Mouse (Mus musculus) liver, adult 2 months (tissue): ENCODE results near the gene Yars. TPM values are rescaled to one million over a fixed set of nuclear protein-coding genes. Genes with fewer than 3 reads are reported as not detected.

Source experiments
- DNase-seq: peaks from one replicate; pipeline ENCODE4 v3.0.0-alpha.2; 2011; ENCODE audit warnings: low read depth, low spot score; ENCODE audit errors: extremely low read depth
- H3K27ac ChIP-seq: fragments of 200-500 bp; replicated peaks from 2 replicates; pipeline ENCODE4 v1.5.1; 2012; ENCODE audit warnings: low read depth, mild to moderate bottlenecking, control low read depth, inconsistent platforms, low read length; ENCODE audit not compliant: insufficient read depth
- H3K27me3 ChIP-seq: fragments of 200-500 bp; 2 replicates; pipeline ENCODE4 v1.6.1; 2012; ENCODE audit warnings: mild to moderate bottlenecking, moderate library complexity, low read length, inconsistent platforms; ENCODE audit not compliant: control insufficient read depth, insufficient read depth
- H3K36me3 ChIP-seq: fragments of 200-500 bp; 2 replicates; pipeline ENCODE4 v1.6.1; 2012; ENCODE audit warnings: low read length, inconsistent platforms; ENCODE audit not compliant: control insufficient read depth, insufficient read depth
- H3K4me1 ChIP-seq: fragments of 200-500 bp; 2 replicates; pipeline ENCODE4 v1.6.1; 2011; ENCODE audit warnings: low read length; ENCODE audit not compliant: control insufficient read depth, insufficient read depth
- H3K4me3 ChIP-seq: fragments of 200-500 bp; 2 replicates; pipeline ENCODE4 v1.5.1; 2011; ENCODE audit warnings: low read depth, mild to moderate bottlenecking, control low read depth, low read length, moderate library complexity; ENCODE audit not compliant: insufficient read depth
- H3K79me2 ChIP-seq: fragments of 200-500 bp; 2 replicates; pipeline ENCODE4 v1.6.1; 2012; ENCODE audit warnings: inconsistent platforms, mild to moderate bottlenecking, low read length, moderate library complexity; ENCODE audit not compliant: control insufficient read depth, insufficient read depth
- H3K9ac ChIP-seq: fragments of 200-500 bp; 2 replicates; pipeline ENCODE4 v1.6.1; 2012; ENCODE audit warnings: low read depth, mild to moderate bottlenecking, control low read depth, inconsistent platforms, low read length
- CTCF ChIP-seq: fragments of 200-500 bp; IDR thresholded peaks from 2 replicates; pipeline ENCODE4 v1.5.1; 2011; ENCODE audit warnings: low read depth, low read length, control low read depth
- POLR2A ChIP-seq: fragments of 200-500 bp; IDR thresholded peaks from 2 replicates; pipeline ENCODE4 v1.6.1; 2011; ENCODE audit warnings: low read length, control low read depth; ENCODE audit not compliant: insufficient read depth; ENCODE audit errors: extremely low read depth
- WGBS: fragments of 180-500 bp; shearing (Covaris S2); methylation state at CpG from one replicate; pipeline ENCODE4 v1.1.7; 2018; 5-methylcytosine and 5-hydroxymethylcytosine counted together
- polyA plus RNA-seq: library from polyadenylated mRNA; depleted of rRNA; stranded (reverse); fragments of >200 nt; gene quantifications from 2 replicates; pipeline ENCODE4 v1.2.3, GENCODE M21; 2012
- total RNA-seq: library from RNA; depleted of rRNA; stranded (reverse); fragments of >200 nt; gene quantifications from 2 replicates; pipeline ENCODE4 v1.2.3, GENCODE M21; 2014

Yars gene
- total and polyA plus RNA-seq, 2 experiments: 15.3 to 18.5 TPM

DNA sequence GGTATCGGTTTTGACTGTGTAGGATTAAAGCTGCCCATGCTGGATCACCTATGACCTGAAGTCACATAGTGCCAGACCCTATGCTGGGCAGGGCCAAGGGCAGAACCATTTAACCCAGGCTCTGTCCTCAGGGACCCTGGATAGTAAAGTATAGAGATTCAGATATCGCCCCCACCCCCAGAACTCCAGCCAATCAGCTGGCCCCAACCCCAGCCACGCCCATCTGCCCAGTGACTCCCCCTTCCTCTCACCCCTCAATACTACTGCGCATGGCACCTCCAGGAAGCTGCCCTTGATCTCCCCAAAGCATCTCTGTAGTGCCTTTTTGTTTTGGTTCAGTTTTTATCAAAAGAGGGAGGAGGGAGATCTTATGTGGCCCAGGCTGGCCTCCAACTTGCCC lies 53.2 kb downstream of the Yars start:
- TF ChIP-seq POLR2A: no peak
- no peak for TF ChIP-seq CTCF
- peaks cover 2% of the 10 kb centered on the region; the same call in 1 of the 2 replicates for H3K36me3 ChIP-seq
- H3K4me1 ChIP-seq: peaks cover 15% of the 10 kb centered on the region
- no peak overlapping the region for H3K27ac ChIP-seq
- H3K4me3 ChIP-seq: no peak overlapping the region
- peaks cover 64% of the 10 kb centered on the region for H3K79me2 ChIP-seq
- DNase-seq: no peak
- H3K27me3 ChIP-seq: no peaks in the 10 kb centered on the region
- H3K9ac ChIP-seq: no peak overlapping the region
- WGBS: 89% methylated on average over 4 of the region's 4 CpGs

DNA sequence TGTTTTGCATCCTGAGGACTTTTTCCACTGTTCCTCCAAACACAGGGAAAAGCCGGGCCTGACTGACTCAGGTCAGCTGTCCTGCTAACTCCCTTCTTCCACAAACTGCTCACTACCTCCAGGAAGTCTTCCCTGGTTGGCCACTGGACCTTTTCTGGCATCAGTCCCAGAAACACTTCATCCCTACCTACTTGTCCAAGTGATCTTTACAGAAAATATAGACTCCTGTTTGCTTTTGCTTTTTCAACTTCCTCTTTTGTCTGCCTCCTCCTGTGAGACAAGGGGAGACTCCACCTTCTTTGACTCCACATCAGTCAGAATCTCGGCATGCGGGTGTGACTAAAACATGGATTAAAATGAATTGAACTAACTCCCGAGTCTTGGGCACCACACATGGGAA lies 55.2 kb downstream of the Yars start:
- 32% methylated on average over 4 of the region's 4 CpGs for WGBS
- H3K4me1 ChIP-seq: peaks cover 15% of the 10 kb centered on the region
- DNase-seq: peak; percentile 61

DNA sequence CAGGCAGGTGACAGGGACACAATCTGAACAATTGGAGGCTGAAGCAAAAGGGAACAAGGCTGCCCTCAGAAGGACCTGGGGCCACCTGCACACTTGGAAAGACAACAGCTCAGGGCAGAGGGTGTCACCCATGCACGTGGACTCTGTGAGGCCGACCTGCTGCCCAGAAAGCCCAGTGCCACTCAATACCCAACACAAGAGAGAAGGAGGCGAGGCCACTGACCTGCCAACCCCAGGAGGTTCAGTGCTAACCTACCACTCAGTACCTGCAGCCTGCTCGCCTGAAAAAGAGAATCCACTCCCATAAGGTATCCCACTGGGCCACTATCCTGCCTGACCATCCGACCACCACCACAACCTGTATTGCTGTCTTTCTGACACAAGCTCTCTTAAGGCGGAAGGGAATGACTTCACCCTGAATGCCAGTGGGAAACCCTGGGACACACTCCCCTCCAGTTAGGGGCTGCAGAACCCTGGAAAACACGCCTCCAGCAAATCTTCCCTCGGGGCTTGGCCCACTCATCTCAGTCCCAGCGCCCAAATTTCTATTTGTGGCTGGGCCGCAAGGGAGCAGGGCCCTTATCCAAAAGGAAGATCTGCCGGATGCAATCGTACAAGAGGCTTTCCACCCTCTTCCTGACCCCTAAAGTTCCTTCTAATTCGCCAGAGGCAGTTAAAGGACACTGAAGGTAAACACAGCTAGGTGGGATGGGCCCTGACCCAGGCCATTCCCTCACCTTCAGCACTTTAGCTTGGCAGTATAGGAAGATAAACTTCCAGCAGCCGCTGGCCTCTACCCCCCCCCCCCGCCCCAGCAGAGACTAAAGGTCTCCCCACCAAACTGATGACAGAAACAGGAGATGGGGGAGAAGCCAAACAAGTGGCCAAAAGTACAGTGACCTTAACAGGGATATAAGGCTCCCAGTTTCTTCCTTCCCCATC lies 57.1 kb downstream of the Yars start:
- H3K27me3 ChIP-seq: no peaks in the 10 kb centered on the region
- H3K36me3 ChIP-seq: no peaks in the 10 kb centered on the region
- peak overlapping the region; percentile 92 for H3K9ac ChIP-seq
- 0 out of 2 replicates have a peak, but pooled peaks have one; percentile 2 for TF ChIP-seq POLR2A
- peak; percentile 28; the same call in 1 of the 2 replicates for TF ChIP-seq CTCF
- H3K79me2 ChIP-seq: peaks cover 42% of the 10 kb centered on the region
- peak overlapping the region; percentile 89 for H3K4me3 ChIP-seq
- peak overlapping the region; percentile 94 for H3K27ac ChIP-seq
- 16% methylated on average over 15 of the region's 15 CpGs for WGBS
- DNase-seq: peak; percentile 97
- H3K4me1 ChIP-seq: peaks cover 18% of the 10 kb centered on the region

More for the DNA sequence above, 55.2 kb downstream of the Yars start:
- Histone ChIP-seq H3K79me2 (peaks cover 54% of the 10 kb centered on the region), H3K9ac (no peak overlapping the region), H3K27ac (no peak overlapping the region), H3K36me3 (peaks cover 2% of the 10 kb centered on the region; the same call in 1 of the 2 replicates), H3K27me3 (no peaks in the 10 kb centered on the region), H3K4me3 (no peak overlapping the region)
- TF ChIP-seq POLR2A (no peak), CTCF (no peak)

DNA sequence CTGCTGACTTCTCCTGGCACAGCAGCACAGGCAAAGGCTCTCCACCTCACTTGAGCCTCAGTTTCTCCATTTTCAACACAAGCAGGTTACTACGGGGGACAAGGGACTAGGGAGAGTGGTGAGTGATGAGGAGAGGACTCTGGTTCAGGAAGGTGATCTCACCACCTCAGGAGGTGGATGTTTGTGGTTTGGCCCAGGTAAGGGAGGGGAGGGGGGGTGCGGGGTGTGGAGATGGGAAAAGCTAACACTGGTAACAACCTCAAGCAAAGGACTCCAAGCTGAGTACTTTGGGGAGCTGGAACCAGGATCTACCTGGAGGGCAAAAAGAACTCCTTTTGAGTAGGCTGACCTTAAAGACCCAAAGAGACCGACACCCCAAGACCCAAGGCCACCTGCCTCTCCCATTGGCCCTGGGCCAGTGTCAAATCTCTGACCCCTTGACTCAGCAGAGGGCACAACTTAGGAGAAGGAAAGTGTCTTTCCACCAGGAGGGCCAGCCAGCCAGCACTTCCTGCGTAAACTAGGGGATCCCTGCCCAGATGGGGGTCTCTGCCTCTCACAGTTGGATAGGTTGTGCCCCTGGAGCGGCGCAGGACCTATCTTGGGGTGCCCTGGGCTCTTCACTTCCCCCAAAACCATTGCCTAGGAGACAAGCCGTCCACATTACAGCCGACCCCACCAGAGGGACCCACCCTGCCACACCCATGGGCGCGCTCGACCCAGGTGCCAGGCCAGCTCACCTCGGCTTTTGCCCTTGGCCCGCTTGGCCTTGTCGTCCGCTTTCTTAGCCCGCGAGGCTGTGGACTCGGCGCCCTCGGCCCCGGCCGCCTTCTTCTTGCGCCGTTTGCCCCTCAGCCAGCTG lies 58.1 kb downstream of the Yars start:
- H3K27me3 ChIP-seq: no peaks in the 10 kb centered on the region
- no peaks in the 10 kb centered on the region for H3K36me3 ChIP-seq
- peak overlapping the region; percentile 89 for H3K4me3 ChIP-seq
- 7% methylated on average over 24 of the region's 24 CpGs for WGBS
- peaks cover 19% of the 10 kb centered on the region for H3K4me1 ChIP-seq
- peak overlapping the region; percentile 94 for H3K27ac ChIP-seq
- peak overlapping the region; percentile 92 for H3K9ac ChIP-seq
- H3K79me2 ChIP-seq: peaks cover 32% of the 10 kb centered on the region
- DNase-seq: peak; percentile 61
- TF ChIP-seq POLR2A (0 out of 2 replicates have a peak, but pooled peaks have one; percentile 11), CTCF (no peak)

DNA sequence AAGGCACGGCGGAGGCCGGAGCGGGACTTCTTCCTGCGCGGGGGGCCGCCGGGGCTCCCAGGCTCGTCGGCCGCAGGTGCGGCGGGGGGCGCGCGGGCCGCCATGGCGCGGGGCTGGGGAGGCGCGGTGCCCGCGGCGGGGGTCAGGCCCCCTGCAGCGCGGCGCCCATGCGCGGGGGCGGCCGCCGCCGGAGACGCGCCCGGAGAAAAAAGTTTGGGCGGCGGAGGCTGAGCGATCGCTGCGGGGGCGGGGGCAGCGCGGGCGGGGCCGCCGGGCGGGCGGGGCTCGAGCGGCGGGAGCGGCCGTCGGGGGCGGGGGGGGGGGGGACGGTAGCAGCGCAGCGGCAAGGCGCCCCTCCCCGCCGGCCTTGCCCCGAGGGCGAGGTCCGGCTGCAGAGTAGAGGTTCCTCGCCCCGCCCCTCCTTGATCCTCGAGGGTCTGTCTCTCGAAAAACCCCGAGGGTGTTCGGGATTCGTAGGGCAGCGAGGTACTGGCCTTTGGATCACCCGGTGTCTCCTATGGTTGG lies 58.7 kb downstream of the Yars start:
- Histone ChIP-seq H3K9ac (peak overlapping the region; percentile 92), H3K36me3 (no peaks in the 10 kb centered on the region), H3K27ac (peak overlapping the region; percentile 94), H3K4me1 (peaks cover 19% of the 10 kb centered on the region), H3K4me3 (peak overlapping the region; percentile 89), H3K79me2 (peaks cover 26% of the 10 kb centered on the region), H3K27me3 (no peaks in the 10 kb centered on the region)
- WGBS: 3% methylated on average over 63 of the region's 74 CpGs
- no peak for DNase-seq
- TF ChIP-seq POLR2A: 0 out of 2 replicates have a peak, but pooled peaks have one; percentile 15
- no peak for TF ChIP-seq CTCF
